Mouse (Mus musculus) left cerebral cortex, adult 9 months (tissue): Measurements from ENCODE around the gene Ttc27.

ENCODE experiments used
- DNase-seq, 2 experiments: peaks; one replicate each; pipeline ENCODE4 v3.0.0; 2022; ENCODE audit warnings: low spot score in 2 of 2

Ttc27 gene

DNA sequence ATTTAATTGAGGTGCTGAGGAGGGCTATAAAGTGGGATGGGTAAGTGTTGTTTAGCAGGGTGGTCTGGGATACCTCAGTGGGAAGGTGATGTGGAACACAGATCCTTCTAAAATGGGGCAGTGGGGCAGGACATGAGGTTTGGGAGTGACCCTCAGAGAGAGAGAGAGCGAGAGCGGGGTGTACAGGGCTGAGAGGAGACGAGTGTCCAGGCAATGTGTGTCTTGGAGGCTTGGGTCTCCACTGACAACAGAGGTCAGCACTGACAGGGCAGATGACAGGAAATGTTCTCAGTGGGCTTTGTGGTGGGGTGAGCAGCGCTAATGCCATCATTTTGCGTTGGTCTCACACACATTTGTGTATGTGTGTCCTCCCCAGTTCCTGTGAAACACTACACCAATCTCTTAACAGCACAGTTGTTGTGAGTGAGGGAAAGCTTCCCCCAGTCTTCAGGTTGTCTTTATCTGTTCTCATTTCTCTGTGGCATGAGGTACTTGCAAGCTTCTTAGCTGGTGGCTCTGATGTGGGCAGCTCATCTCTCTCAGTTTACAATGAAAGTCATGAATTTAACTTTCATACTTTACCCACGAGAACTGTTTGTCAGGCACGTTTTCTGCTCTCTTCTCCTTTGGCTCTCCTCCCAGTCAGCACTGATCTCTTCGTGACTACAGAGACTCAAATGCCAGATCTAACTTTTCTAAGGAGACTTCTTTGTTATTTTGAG, 35.5 kb downstream of the Ttc27 start:
- peak in 1 of 2 experiments; percentile 9 for DNase-seq

DNA sequence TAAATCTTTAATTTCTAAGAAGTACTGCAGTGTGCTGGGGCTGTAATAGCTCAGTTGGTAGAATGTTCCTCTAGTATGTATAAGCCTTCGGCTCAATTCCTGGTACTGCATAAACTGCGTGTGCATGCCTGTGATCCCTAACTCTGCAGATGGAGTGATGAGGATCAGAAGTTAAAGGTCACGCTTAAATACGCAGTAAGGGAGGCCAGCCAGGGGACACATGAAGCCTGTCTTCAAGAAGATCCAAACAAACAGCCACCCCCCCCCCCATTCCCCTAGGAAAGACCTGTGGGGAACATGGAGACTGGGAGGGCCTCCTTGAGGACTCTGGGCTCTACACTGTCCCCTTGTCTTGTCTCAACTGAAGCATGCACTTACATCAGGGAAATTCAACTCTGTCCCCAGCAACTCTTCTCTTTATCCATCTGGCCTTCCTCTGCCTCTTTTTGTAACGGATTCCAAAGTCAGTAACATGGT, 36.1 kb downstream of the Ttc27 start:
- DNase-seq, result no peak

DNA sequence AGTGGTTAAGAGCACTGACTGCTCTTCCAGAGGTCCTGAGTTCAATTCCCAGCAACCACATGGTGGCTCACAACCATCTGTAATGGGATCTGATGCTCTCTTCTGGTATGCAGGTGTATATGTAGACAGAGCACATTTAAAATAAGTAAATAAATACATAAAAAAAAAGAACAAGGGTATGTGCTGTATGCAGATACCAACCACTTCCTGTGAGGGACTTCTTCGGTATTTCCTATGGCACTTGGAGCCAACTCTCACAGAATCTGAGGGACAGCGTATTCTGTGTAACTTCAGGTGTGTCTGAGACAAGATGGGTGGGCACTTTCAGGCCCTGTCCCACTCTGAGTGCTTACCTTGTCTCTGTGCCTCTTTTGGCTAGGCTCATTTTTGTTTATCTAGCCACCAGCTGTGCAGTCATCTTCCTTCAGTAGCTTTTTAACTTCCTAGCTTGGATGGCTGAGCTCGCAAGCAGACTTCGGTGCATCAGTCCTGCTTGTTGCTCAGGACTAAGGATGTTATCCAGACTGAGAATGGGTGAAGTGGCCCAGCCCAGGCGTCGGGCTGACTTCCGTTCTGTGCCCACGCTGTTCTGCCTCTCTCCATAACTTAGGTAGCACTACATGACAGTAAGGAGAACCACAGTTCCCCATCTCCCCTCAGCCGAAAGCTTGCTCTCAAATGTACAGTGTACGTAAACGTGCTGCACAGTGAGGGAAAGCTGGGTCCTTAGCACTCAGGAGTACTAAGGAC, 37.0 kb downstream of the Ttc27 start:
- no peak for DNase-seq

DNA sequence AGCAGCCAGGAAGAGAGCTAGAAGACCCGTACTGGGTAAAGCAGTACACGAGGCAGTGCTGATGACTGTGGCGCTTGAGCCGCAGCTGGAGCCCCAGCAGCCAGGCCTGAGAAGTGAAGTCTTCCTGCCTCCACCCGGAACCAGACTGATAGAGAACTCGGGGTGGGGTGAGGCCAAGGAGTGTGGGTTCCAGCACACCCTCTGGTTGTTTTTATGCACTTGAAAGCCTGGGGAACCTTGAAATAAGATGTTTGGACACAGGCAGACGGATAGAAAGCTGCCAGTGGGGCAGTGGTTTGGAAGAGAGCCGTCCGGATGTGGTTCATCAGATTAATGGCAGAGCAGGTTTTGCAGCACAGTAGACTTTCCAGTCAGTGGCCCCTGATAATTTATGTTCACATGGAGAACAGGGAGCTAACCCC, 51.9 kb downstream of the Ttc27 start:
- DNase-seq, result no peak

DNA sequence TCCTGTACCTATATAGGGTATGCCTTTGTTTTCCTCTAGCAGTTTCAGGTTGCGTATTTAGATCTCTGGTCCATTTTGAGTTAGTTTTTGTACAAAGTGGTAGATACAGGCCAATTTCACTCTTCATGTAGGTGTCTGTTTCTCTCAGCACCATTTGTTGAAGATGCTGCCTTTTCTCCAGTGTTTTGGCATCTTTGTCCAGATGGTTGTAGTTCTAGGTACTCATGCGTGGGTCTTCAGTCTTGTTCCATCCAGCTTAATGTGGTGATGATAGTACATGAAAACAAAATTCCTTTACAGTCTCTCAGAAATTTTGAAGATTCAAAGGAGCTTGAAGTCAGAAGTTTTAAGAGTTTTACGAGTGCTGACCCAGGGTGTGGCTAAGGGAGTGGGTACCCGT, 54.8 kb downstream of the Ttc27 start:
- no peak for DNase-seq

DNA sequence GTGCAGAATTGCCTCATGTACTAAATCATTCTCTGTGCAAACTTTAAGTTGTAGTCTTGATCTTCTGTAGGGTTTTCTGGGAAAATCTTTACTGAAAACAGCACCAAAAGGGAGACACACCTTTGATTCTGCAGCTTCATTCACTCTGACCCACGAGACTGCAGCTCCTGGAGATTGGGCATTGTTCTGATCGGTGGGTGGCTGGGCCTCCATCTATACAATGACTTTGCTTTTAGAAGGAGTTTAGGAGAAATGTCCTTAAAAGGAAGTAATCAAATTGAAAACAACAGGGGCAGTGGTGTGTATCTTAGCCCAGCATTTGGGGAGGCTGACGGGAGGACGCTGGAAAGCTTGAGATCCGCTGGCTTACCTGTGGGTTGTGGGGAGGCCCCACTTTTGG, 56.0 kb downstream of the Ttc27 start:
- DNase-seq, result no peak

DNA sequence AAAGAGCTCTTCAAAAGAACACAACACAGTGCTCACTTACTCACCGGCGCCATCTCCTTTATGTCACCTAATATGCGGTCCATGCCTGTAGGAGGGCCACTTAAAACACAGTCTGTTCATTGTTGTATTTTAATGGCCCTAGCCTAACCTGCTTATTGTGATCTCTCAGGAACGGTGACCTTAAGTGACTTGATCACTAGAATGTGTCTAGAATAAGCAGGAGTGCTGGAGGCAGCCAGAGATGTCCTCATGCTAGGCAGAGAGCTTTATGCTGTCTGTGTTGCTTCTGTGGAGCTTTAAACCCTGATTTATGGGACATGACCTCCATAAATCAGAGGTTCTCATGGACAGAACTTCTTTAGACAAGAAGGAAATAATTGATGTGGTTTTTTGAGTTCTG, 62.6 kb downstream of the Ttc27 start:
- no peak for DNase-seq

DNA sequence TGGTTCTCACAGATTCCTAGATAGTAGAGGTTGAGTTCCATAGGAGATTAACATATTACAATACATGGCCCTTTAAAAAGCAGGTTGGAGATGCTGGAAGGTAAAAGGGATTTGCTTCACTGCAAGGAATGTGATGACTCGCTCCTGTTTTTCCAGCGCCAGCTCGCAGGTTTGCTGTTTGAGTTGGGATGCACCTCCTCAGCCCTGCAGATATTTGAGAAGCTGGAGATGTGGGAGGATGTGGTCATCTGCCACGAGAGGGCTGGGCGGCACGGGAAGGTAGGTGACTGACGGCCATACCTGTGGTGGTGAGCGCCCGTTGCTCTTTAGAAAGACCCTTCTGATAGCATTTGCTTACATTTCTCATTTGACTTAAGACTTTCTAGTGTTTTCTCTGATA, 63.1 kb downstream of the Ttc27 start:
- no peak for DNase-seq

DNA sequence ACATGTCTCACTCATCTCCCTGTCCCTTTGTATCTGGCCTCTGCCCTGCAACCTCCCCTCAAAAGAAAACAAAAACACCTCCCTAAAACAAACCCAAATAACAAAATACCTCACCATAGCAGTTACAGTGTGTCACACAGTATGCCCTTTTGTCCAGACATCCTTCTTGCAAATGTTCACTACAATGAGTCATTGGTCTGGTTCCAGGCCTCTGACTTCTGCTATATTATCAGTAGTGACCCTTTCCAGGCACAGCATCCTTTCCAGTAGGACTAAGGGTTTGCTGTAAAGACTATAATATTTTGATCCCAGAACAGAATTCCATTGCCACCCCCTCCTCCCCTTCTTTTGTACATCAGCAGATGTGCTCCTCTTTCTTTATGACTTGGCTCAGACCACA, 64.4 kb downstream of the Ttc27 start:
- no peak for DNase-seq

DNA sequence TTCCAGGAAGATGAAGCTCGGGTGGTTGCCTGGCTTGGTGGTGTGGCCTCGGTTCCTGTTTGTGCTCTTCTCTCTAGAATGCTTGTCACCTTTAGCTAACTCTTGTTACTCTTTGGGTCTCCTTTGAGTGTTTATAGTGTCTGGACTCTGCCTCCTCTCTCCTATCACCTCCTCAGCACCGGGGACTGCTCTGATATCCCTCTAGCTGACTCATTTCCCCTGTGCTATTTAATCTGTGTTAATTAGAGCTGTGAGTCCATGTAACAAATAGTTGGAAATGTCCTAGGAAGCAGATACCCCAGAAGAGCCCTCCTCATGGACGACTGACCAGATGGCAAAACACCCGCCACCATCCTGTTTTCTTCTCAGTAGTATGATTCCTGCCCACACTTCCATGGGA, 68.1 kb downstream of the Ttc27 start:
- DNase-seq, result no peak

DNA sequence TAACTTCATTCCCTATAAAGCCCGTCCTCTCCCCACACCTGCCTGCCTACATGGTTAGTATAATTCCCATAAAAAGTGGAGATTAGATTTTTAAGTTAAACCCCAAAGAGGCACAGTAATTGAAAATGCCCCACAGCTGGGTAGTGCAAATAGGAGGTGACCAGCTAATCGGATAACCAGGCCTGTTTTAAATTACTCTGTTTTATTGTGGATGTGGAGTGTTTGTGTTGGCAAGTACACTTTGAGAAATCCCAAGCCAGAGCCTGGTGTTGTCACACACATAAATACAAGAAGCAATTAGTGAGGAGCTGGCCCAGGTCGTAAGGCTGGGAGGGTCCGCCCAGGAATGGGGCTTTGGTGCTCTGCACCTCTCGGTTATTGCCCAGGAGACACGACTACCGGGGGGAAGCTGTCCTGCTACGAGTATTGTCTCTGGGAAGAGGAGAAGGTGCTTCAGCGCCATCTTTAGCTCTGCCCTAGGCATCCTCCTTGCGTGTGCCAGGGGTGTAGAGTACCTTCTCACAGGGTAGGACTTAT, 68.7 kb downstream of the Ttc27 start:
- DNase-seq, result no peak

DNA sequence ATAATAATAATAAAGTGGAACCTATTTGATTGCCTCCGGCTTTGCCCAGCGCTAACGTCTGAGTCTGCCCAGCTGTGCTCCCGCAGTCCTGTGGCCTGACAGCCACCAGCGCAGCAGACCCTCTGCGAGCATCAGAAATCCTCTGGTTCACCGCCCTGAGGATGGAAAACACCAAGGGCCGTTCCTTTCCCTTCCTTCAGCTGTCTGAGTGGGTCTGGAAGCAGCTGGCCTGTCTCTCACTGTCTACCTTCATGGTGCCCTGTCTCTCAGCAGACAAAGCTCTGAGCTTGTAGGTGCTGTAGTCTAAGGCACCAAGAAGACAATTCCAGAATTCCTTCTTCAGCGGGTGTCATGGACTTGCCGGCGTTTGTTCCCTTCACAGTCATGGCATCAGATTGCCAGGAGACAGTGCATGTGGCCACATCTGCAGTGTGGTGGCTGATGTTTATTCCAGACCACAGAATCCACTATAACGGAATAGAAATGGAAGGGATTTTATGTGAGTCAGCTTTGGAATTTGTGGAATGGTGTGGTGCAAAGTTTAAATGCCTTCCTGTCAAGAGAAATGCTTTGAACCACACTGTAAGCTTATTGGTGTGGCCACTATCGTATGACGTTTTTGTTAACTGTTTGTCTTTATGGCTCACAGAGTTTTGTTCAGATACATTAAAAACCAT, 78.6 kb downstream of the Ttc27 start:
- no peak for DNase-seq

DNA sequence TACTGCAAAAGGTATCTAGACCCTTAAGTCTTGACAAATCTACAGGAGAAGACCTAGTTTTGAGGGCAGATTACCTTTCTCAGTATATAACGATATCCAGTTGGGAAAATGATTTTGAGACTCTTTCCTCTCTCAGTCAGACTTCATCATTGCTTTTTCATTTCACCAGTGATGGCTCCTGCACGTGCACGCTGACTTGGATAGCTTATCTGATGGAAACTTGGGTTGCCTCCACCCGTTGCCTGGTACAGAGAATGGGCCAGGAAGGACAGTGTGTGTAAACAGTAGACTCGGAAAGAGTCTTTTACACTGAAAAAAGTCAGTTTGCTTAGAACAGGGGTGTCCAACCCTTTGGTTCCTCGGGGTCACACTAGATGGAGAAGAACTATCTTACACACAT, 82.3 kb downstream of the Ttc27 start:
- no peak for DNase-seq

DNA sequence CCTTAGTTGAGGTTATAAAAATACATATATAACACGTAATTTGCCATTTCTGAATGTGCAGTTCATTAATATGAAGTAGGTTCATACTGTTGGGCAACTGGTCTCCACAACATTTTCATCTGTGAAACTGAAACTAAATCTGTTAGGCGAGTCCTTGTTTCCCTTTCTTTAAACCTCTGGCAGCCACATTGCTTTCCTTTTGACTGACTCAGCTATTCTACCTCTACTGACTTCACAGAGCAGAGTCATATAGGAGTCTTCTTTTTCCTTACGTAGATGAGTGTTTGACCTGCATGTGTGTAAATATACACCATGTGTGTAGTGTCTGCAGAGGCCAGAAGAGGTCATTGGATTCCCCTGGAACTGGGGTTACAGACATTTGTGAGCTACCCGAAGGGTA, 85.2 kb downstream of the Ttc27 start:
- DNase-seq, result no peak

DNA sequence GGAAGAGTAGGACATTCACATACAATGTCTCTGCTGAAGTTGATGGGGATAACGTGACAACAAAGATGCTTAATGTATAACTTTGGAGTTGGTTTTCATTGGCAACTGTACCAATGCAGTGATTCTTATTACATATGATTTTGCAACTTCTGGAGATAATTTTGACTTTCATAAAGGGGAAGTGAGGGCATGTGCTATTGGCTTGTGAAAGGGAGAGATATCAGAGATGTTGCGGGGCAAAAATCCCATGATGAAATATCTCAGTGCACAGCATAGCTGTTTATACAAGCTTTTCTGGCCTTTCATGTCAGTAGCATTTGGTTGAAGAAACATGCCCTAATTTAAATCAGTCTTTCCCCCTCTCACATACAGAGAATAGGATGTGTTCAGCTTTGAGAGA, 86.3 kb downstream of the Ttc27 start:
- no peak for DNase-seq

DNA sequence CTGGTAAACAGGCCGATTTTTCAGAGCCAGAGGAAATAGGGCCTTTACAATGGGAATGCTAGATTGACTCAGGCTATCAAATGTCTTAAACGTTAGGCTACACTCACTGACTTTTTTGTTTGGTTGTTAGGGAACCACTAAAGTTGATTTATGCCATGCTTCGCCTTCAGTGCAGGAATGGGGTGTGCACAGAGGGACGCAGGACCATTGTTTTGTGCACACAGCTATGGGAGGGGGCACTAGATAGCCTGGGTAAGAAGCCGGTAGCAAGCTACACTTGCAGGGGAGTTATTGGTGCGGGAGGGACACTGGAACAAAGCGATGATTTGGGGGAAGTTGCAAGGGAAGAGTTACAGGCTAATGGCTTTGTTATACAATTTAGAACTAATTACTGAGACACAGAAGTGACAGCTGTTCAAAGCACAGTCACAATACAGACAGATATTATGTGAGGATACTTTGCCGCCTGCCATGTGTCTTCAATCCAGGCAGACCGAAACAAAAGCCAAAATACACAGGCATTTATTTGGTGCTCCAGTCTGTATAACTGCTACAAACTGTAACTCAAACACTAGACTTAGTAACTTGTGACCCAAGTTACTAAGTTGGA, 86.9 kb downstream of the Ttc27 start:
- no peak for DNase-seq

DNA sequence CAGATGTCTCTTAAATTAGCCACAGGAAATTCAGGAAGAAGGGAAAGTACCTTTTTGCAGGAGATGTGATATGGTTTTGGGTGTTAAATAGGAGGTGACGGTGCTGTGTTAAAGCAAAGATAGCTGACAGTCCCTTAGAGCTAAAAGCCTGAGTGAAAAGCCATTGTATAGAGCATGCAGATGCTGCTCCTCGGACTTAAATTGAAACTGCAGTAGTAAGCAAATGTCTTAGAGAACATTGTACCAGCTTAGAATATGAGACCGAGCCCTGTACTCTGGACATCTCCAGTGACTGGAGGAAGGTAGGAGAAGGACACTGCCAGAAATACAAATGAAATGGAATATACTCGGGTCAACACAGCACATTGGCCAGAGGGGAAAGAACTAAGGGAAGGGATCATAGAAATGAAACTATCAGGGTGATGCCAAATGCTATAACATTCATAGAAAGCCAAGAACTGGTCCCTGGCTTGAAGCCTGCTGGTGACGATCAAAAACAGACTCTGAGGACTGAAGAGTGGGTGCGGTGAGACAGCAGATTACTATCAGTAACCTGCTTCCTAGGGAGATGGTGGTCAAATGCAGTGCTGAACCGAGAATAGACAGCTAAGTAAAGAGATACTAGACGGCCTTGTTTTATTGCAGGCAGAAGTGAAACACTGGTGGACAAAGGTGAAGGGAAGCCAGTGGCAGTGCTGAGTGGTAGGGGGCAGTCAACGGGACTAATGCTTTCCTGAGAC, 90.1 kb downstream of the Ttc27 start:
- DNase-seq, result no peak

DNA sequence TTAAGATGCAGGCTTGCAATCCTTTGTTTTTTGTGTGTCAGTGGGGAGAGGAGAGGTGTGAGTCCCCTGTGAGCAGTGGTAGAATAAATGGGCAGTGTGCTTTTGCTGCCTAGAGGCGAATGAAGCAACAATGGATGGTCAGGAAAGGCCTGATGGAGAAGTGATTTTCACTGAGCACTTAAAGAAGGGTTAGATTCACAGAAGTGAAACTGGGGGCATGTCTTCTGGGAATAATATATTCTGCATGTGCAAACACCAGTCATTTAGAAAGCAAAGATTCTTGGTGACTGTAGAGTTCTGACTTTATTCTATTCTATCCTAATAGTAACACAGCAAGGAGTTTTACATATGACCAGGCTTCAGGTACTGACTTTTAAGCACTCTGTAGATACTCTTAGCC, 90.8 kb downstream of the Ttc27 start:
- DNase-seq, result no peak

DNA sequence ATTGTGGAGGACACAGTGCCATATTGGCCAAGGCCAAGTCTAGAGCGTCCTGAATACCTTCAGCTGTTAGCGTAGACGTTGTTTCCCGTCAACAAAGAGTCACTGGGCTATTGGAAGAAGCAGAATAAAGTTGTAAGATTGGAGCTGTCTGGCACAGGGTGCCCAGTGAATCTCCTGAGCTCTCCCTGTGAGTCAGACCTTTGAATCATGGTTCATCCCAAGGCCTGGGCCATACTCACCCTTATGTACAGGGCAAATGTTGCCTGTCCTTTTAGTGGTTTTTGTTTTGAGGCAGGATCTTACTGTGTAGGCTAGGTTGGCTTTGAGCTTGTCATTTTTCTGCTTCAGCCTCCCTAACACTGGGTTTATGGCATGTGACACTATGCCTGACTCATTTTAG, 91.4 kb downstream of the Ttc27 start:
- no peak for DNase-seq

DNA sequence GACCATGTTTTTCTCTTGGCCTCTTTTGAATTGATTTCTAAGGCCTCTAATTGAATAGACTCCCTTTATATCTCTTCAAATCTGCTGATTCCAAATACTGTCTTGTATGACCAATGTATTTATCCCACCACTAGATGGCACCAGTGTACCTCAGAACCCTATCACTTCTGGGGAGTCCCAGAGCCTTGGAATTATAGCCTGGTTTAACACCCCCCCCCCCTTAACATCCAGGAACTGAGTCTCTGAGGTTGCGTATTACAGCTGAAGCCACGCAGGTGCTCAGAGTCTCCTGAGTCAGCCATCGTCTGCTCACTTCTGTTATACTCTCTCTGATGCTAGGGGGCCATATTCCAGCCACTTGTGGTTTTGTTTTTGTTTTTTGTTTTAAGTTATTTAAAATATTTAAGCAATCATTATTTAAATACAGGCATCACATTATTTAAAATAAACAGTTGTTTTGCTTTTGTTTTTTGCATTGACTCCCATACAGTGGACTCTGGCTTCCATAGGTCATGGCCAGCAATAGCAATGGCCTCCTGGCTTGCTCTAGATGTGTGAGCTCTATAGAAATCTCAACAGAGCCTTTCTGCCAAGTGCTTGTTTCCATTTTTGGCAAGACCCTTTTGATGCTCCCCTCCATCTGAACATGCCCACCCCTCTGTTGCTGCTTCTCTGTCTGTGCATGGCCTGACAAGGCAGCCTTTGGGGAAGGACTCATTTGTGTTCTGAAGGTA, 93.5 kb downstream of the Ttc27 start:
- DNase-seq, result peak in 1 of 2 experiments; percentile 20

DNA sequence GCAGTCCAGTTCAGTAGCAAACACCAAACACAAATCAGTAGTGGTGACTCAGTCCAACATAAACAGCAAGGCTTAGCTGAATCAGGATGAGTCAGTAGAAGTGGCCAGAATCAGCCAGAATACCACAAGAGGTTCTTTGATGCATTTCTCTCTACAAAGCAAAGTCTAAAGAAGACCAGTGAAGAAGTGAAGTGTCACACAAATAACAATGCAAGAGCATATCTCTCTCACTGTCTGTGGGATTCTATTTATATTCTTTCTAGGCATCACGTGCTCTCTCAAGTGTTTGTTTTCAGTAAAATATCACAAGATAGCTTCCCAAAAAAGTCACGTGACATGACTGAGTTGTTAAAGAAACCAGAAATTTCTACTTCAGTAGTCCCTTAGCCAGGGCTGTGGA, 102.2 kb downstream of the Ttc27 start:
- no peak for DNase-seq
